Mouse (Mus musculus) E14TG2a.4 (cell line): ENCODE results near the gene Gm48551.
A peak's percentile ranks its signal among the peaks of the same experiment; 100 is the strongest.

Source experiments
- H3K27me3 ChIP-seq: 2 replicates; pipeline ENCODE4 v1.6.1; 2014; ENCODE audit warnings: low read length, control low read depth; ENCODE audit not compliant: insufficient read depth
- H3K36me3 ChIP-seq: 2 replicates; pipeline ENCODE4 v1.6.1; 2014; ENCODE audit warnings: low read length, control low read depth; ENCODE audit not compliant: insufficient read depth
- H3K4me1 ChIP-seq: replicated peaks from 2 replicates; pipeline ENCODE4 v1.6.1; 2014; ENCODE audit warnings: low read depth, low read length, control low read depth
- H3K4me3 ChIP-seq: replicated peaks from 2 replicates; pipeline ENCODE4 v1.5.1; 2014; ENCODE audit warnings: mild to moderate bottlenecking, low read length
- H3K9me3 ChIP-seq: 2 replicates; pipeline ENCODE4 v1.6.1; 2014; ENCODE audit warnings: low read length, control low read depth
- CTCF ChIP-seq: conservative IDR thresholded peaks from 2 replicates; pipeline ENCODE4 v1.5.1; 2014; ENCODE audit warnings: low read length
- NANOG ChIP-seq: IDR thresholded peaks from 2 replicates; pipeline ENCODE4 v1.6.1; 2014; ENCODE audit warnings: borderline replicate concordance, low read length, mixed read lengths
- POU5F1 ChIP-seq: IDR thresholded peaks from 2 replicates; pipeline ENCODE4 v1.6.1; 2014; ENCODE audit warnings: low read length, borderline replicate concordance

The Gm48551 gene

DNA sequence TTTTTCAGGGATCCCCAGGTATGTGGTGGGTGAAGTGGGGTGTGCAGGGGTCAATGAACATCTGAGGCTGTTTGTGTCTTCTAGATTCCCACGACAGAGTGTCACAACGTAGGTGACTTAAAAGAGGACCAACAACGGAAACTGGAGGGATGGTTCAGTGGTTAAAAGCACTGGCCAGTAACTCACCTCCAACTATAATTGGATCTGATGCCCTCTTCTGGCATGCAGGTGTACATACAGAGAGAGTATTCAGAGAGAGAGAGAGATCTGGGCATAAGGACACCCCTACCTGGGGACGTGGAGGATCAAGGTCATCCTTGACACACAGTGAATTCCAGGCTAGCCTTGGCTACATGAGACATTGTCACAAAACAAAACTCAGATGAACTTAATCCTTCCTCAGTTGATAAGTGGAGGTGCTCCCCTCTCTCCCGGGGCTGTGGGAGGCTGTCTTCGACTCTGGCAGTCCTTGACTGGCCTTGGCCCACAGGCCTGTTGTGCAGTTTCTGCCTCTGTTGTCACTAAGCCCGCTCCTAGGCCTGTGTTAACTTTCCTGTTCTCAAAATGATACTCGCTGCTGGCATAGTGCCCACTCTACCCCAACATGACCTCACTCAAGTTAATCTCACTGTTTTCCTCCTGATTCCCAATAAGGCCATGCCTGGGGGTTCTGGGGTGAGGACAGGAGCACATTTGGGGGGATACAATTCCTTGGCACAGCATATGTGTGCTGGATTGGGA, 39.7 kb upstream of the Gm48551 start:
- Histone ChIP-seq H3K27me3 (peaks cover 37% of the 10 kb centered on the region), H3K4me3 (no peak overlapping the region), H3K36me3 (peaks cover 29% of the 10 kb centered on the region), H3K9me3 (no peaks in the 10 kb centered on the region), H3K4me1 (peaks cover 86% of the 10 kb centered on the region)
- no peak for TF ChIP-seq NANOG
- no peak for TF ChIP-seq CTCF
- TF ChIP-seq POU5F1, result no peak

DNA sequence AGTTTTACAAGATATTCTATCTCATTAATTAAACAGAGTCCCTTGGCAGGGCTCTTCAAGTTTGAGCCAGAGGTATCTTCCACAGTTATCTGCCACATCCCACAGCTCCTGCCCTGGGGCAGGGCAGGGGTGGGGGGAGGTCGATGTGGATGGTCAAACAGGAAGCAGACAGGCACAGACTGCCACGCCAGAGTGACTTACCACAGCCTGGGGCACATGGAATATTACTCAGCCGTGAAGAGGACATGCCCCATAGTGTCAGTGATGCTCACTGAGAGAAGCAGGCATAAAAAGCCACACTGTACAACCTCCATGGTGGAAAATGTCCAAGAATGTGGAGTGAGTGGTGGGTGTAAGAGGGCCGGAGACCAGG, 39.1 kb upstream of the Gm48551 start:
- Histone ChIP-seq H3K9me3 (no peaks in the 10 kb centered on the region), H3K4me3 (no peak overlapping the region), H3K4me1 (peaks cover 84% of the 10 kb centered on the region), H3K27me3 (peaks cover 37% of the 10 kb centered on the region), H3K36me3 (peaks cover 29% of the 10 kb centered on the region)
- TF ChIP-seq POU5F1 (no peak), NANOG (no peak), CTCF (no peak)

DNA sequence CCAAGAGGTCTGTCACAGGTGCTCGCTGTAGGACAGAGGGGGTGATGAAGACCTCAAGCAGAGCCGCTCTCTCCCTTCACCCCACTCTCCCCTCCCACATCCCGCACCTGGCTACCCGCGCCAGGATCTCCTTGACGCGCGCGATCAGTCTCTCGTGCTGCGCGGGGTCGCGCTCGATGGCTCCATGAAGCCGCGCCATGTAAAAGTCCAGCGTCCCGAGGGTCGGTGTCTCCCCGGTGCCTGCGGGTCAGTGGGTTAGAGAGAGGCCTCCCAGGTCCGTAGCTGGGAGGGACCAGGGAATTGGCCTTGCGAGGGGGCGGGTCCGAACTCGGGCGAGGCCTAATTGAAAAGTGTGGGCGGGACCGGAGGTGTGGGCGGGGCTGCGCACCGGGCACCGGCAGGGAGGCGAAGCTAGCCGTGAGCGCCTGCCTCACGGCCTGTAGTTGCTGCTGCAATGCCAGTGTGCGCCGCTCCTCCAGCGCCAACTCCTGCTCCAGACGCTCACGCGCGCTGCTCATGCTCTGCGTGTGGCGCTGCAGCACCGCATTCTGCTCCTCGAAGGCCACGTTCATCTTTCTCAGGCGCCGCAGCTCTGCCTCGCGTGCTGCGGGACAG, 37.7 kb upstream of the Gm48551 start:
- Histone ChIP-seq H3K36me3 (peaks cover 29% of the 10 kb centered on the region), H3K27me3 (peaks cover 37% of the 10 kb centered on the region), H3K4me1 (peaks cover 78% of the 10 kb centered on the region), H3K4me3 (peak overlapping the region; percentile 76), H3K9me3 (no peaks in the 10 kb centered on the region)
- TF ChIP-seq POU5F1, result no peak
- no peak for TF ChIP-seq NANOG
- no peak for TF ChIP-seq CTCF

DNA sequence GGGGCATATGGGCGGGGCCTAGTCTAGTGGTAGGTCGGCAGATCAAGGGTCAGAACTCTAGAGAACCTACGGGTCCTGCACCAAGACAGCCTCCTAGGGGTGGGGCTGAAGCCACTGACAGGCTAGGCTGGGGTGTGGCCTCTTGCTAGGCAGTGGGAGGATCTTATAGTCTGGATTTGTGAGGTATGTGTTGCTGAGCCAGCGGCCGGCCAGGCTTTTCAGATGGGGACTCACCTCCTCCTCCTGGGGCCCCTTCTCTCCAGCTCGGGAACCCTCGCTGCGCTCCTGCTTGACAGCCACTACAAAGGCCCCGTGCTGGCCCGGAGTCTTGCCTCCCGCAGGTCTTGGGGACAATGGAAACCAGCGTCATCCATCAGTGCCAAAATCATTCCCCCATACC, 35.1 kb upstream of the Gm48551 start:
- Histone ChIP-seq H3K27me3 (peaks cover 14% of the 10 kb centered on the region), H3K4me3 (peak overlapping the region; percentile 97), H3K9me3 (no peaks in the 10 kb centered on the region), H3K4me1 (peaks cover 85% of the 10 kb centered on the region), H3K36me3 (peaks cover 29% of the 10 kb centered on the region)
- TF ChIP-seq POU5F1, result no peak
- TF ChIP-seq CTCF, result no peak; the same call in 1 of the 2 replicates
- TF ChIP-seq NANOG, result no peak

DNA sequence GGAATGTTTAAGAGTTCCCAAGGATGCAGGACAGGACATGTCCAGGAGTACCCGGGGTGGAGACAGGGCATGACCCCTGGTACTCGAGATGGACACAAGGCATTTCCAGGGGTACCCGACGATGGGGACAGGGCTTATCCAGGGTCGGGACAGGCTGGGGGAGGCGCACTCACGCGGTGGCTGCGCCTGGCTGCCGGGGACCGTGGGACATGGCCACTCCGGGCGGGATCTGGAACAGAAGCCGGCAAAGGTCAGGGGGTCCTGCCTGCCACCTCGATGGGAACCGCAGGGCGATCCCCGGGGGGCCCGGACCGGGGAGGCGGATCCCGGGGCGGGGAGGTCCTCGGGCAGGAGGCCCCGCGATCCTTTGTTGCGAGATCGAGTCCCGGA, 34.3 kb upstream of the Gm48551 start:
- H3K36me3 ChIP-seq, result peaks cover 29% of the 10 kb centered on the region
- H3K9me3 ChIP-seq, result no peaks in the 10 kb centered on the region
- peaks cover 89% of the 10 kb centered on the region for H3K4me1 ChIP-seq
- peaks cover 7% of the 10 kb centered on the region for H3K27me3 ChIP-seq
- peak overlapping the region; percentile 97 for H3K4me3 ChIP-seq
- TF ChIP-seq CTCF (no peak), NANOG (no peak)

DNA sequence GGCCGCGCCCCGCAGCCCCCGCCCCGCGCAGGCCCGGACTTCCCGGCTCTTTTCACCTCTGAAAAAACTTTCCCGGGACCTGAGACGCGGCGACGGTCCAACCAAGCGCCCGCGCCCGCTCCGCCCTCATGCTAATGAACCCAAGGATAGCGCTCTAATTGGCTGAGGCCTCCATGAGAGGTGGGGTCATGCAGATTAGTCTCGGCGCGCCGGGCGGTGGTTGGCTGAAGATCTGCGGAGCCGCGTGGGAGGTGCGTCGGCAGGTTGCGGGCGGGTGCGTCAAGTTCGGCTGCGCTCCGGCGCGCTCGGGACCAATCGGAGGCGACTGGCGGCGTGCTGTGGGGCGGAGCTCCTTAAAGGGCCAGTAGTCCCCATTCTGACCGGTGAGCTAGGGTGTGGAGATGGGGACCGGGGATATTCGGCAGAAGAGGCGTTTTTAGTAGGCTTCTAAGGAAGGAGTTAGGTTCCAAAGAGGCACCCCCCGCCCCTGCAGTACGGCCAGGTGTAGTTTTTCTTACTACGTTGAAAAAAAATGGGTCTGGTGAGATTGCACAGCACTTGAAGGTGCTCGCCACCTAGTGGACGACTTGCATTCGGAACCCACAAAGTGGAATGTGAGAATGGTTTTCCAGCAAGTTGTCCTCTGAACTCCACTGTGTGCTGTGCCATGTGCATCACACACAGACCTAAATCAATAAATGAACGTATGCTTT, 33.8 kb upstream of the Gm48551 start, which contains the start of gene Hmg20b:
TSS of gene Hmg20b (minus strand) at position 130 of the 713 bp plus-strand sequence.
- peaks cover 88% of the 10 kb centered on the region for H3K4me1 ChIP-seq
- H3K36me3 ChIP-seq, result peaks cover 24% of the 10 kb centered on the region
- peak within 1 kb of the TSS; percentile 97 for H3K4me3 ChIP-seq
- H3K9me3 ChIP-seq, result no peaks in the 10 kb centered on the region
- peaks cover 3% of the 10 kb centered on the region for H3K27me3 ChIP-seq
- peak; percentile 90 for TF ChIP-seq CTCF
- TF ChIP-seq NANOG, result no peak

DNA sequence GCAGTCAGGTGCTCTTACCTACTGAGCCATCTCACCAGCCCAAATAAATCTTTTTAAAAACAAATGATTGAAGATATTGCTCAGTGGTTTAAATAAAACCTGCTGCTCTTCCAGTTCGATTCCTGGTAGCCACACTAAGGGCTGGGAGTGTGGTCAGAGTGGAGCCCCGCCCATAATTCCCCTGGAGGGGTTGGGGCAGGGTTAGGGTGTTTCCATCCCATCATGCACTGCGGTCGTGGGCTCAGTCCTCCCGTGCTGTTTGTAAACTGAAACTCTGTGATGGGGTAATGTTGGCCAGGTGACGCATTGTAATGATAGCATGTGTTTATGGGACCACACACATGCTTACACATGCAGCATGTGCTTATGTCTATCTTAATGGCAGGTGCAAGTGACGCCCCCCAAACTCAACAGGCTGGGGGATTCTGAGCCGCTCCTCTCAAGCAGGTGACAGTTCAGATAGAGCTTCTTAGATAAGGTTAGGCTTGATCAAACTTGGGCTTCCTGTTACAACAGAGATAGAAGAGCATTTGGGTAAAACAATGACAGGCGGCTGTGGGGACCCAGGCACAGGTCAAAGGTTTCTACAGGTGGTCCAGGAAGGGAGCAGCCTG, 32.5 kb upstream of the Gm48551 start:
- TF ChIP-seq NANOG (no peak), CTCF (no peak), POU5F1 (no peak)
- Histone ChIP-seq H3K4me3 (peak overlapping the region; percentile 97), H3K36me3 (peaks cover 18% of the 10 kb centered on the region), H3K9me3 (no peaks in the 10 kb centered on the region), H3K4me1 (peaks cover 90% of the 10 kb centered on the region), H3K27me3 (no peaks in the 10 kb centered on the region)

DNA sequence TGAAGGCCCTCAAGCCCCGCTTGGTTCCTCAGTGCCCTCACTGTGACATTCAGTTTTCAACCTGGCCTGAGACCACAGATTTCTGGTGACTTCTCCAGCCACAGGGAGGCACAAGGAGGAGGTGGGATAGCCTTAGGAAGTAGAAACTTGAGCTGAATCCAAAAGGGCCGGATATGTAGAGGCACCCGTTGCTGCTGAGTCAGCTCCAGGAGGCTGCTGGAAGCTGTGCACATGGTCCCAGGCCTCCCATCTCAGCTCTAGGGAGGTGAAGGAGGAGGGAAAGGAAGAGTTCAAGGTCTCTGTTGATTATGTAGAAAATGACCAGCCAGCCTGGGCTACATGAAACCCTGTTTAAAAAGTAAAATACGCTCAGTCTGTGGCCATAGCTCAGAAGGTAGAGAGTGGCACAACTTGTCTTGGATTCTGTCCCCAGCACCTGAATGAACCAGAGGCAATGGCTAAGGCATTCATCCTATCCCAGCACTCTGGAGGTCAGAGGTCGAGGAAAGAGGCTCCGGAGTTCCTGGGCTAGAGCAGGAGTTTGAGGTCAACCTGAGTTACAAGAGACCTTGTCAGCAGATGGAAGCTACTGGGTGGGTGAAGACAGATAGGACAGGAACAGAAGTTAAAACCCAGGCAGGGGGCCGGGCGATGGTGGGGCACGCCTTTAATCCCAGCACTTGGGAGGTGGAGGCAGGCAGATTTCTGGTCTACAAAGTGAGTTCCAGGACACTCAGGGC, 29.4 kb upstream of the Gm48551 start:
- Histone ChIP-seq H3K9me3 (no peaks in the 10 kb centered on the region), H3K4me3 (peak overlapping the region; percentile 50), H3K36me3 (peaks cover 15% of the 10 kb centered on the region), H3K27me3 (no peaks in the 10 kb centered on the region), H3K4me1 (peaks cover 85% of the 10 kb centered on the region)
- TF ChIP-seq CTCF, result no peak
- no peak for TF ChIP-seq POU5F1
- no peak for TF ChIP-seq NANOG
